Mouse (Mus musculus): ENCODE measurements at regions not wholly inside any gene's neighbourhood (a gene's known extent, or its start where the extent isn't known, plus 50 kb on each side); places are given as distances from the start of the nearest gene placed in this dataset.

DNA sequence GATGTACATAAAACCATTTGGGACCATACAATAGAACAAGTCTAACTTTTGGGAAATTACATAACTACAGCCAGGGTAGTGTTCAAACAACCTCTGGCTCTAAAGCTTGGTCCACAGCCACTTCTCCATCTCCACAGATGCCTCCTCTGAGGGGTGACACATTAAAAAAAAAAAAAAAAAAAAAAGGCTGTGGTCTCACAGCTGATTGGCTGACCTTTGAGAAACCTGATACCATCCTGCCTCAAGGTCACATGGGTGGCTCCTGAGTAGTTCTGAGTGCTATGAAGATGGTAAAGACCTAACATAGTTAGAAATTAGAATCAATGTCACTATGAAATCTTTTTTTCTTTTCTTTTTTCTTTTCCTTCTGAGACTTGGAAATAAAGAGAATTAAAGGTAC is 102.4 kb downstream of the Tmem182 start:
- no peak for ATAC-seq (ENCODE audit: low FRiP score)
- H3K36me3 ChIP-seq (replicated peaks), result no peaks in the 10 kb centered on the region
- no peaks in the 10 kb centered on the region for H3K27me3 ChIP-seq
- H3K4me1 ChIP-seq, result no peaks in the 10 kb centered on the region
- H3K4me3 ChIP-seq (replicated peaks), result no peak overlapping the region
- no peaks in the 10 kb centered on the region for H3K9me3 ChIP-seq
- H3K9ac ChIP-seq, result no peak overlapping the region
- H3K27ac ChIP-seq, result no peak overlapping the region
- H3K4me2 ChIP-seq, result no peak overlapping the region

DNA sequence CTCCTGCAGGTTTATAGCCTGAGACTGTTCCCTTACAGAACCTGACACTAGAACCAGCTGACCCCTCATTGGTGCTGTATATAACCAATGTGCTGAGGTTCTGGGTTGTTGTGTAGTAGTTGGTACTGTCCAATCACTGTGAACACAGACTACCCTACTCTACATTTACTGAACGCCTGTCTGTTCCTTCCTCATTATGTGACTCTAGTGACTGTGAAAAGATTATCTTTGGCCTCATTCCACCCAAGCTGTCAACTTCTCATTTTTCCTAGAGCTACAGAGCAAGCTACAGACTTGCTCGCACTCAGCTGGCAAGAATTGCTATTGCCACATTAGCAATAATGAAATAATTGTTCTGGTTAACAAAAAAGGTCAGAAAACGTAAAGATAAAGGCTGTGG is 108.2 kb downstream of the Tmem182 start:
- no peaks in the 10 kb centered on the region for H3K36me3 ChIP-seq (replicated peaks)
- ATAC-seq (ENCODE audit: low FRiP score), result no peak
- no peaks in the 10 kb centered on the region for H3K9me3 ChIP-seq
- H3K4me2 ChIP-seq, result no peak overlapping the region
- H3K27ac ChIP-seq, result no peak overlapping the region
- 71% methylated on average over 3 of the region's 3 CpGs for WGBS
- H3K27me3 ChIP-seq, result no peaks in the 10 kb centered on the region
- H3K9ac ChIP-seq, result no peak overlapping the region
- H3K4me1 ChIP-seq, result no peaks in the 10 kb centered on the region
- no peak overlapping the region for H3K4me3 ChIP-seq (replicated peaks)

DNA sequence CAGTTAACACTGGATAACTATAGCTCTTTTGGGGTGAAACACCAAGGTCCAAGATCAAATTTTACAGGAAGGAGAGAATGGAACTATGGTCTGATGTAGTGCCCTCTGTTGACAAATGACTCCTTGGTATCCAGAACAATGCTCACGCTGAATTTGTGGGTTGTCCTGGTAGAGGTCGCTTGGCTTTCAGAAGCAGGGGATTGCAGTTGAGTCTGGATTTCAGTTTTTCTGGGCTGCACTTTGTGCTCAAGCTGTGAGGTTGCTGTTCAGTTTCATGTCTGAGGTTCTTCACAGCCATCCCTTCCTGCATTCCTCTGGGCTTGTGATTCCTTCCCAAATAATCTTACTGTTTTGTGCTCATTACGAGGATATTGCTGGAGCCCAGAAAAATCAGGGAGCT is 118.9 kb downstream of the Tmem182 start:
- Histone ChIP-seq H3K9ac (no peak overlapping the region), H3K9me3 (no peaks in the 10 kb centered on the region), H3K4me3 (replicated peaks) (no peak overlapping the region), H3K36me3 (replicated peaks) (no peaks in the 10 kb centered on the region), H3K27me3 (no peaks in the 10 kb centered on the region), H3K4me1 (no peaks in the 10 kb centered on the region; the same call in 1 of the 2 replicates), H3K27ac (no peak overlapping the region), H3K4me2 (no peak overlapping the region)
- ATAC-seq (ENCODE audit: low FRiP score), result no peak
- 79% methylated on average over 3 of the region's 3 CpGs for WGBS

DNA sequence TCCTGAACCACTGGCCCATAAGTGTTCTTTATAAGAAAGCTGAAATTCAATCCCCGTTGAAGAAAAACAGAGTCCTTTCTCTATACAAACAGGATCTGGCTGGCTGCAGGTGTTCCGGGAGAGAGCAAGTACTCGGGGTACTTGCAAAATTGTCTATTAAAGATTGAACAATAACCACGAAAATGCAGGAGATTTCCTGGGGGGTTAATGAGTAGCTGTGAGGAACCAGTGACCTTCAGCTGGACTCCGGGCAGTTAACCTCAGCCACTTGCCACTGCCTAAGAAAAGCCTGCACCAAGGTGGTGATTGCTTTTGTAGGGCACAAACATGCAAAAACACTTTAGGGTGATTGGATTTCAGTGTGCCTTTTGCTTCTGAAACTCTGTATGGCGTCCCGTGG is 119.4 kb downstream of the Tmem182 start:
- WGBS, result 34% methylated on average over 7 of the region's 7 CpGs
- H3K27ac ChIP-seq, result no peak overlapping the region
- no peaks in the 10 kb centered on the region for H3K9me3 ChIP-seq
- H3K27me3 ChIP-seq, result no peaks in the 10 kb centered on the region
- H3K9ac ChIP-seq, result no peak overlapping the region
- ATAC-seq (ENCODE audit: low FRiP score), result no peak
- H3K4me2 ChIP-seq, result no peak overlapping the region
- H3K4me3 ChIP-seq (replicated peaks), result no peak overlapping the region
- no peaks in the 10 kb centered on the region; the same call in 1 of the 2 replicates for H3K4me1 ChIP-seq
- no peaks in the 10 kb centered on the region for H3K36me3 ChIP-seq (replicated peaks)

DNA sequence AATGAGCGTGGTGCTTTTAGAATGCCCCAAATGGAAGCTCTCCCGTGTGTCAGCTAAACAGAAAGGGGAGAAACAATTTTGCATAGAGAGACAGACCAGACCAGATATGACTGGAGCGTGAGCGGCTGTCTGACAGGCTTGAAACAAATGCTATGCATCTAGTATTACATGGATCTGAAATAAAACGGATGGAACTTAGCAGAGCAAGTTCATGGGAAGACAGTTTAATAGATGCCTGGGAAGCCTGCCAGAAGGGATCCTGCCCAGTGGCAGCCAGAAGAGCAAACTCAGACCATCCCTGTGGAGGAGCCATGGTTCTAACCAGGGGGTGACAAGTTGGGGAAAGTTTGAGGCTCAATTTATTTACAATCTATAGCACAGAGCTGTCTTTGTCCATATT is 126.0 kb downstream of the Tmem182 start:
- Histone ChIP-seq H3K4me2 (no peak overlapping the region), H3K9me3 (no peaks in the 10 kb centered on the region), H3K9ac (no peak overlapping the region), H3K4me3 (replicated peaks) (no peak overlapping the region), H3K36me3 (replicated peaks) (no peaks in the 10 kb centered on the region), H3K27me3 (no peaks in the 10 kb centered on the region), H3K27ac (no peak overlapping the region), H3K4me1 (no peaks in the 10 kb centered on the region)
- 82% methylated on average over 5 of the region's 5 CpGs for WGBS
- no peak for ATAC-seq (ENCODE audit: low FRiP score)

DNA sequence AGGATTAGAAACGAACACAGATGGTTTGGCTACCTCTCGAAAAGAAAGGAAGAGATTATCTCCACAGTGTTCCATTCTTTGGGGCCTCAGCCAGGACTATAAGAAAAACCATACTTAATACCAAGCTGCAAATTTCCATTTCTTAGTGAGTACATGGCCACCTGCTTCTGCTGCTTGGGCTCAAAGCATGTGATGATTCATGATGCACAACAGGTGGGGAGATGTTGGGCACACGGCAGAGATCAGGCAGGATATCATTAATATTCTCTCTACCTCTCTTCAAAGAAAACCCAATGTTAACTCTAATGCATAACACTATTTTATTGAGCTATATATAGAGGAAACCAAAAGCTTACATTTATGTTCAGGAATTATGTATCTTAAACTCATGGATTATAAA is 131.3 kb downstream of the Tmem182 start:
- Histone ChIP-seq H3K4me3 (replicated peaks) (no peak overlapping the region), H3K9ac (no peak overlapping the region), H3K9me3 (no peaks in the 10 kb centered on the region), H3K4me2 (no peak overlapping the region), H3K36me3 (replicated peaks) (no peaks in the 10 kb centered on the region), H3K4me1 (no peaks in the 10 kb centered on the region), H3K27ac (no peak overlapping the region), H3K27me3 (no peaks in the 10 kb centered on the region)
- no peak for ATAC-seq (ENCODE audit: low FRiP score)
- WGBS, result 79% methylated on average over 3 of the region's 3 CpGs

DNA sequence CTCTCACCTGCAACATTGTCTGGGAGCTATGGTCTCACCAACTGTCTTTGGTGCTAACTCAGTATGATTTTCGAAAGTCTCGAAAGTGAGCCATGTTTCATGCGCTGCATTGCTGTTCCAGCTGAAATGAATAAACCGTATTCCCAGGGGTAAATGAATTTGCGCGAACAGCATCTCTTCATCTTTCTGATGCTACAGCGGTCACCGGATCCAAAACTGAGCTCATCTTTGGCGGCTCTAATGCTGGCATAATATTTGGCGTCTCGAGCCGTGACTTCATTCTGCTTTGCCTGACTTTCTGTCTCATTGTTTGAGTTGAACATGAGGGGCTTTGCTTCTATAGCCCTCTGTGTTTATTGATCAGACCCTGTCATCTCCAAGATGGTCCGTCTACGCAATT is 137.3 kb downstream of the Tmem182 start:
- no peaks in the 10 kb centered on the region for H3K27me3 ChIP-seq
- H3K4me1 ChIP-seq, result peaks cover 3% of the 10 kb centered on the region; the same call in 1 of the 2 replicates
- no peak overlapping the region for H3K9ac ChIP-seq
- H3K27ac ChIP-seq, result 0 out of 2 replicates have a peak overlapping the region, but pooled peaks have one; percentile 8
- no peaks in the 10 kb centered on the region for H3K9me3 ChIP-seq
- H3K36me3 ChIP-seq (replicated peaks), result no peaks in the 10 kb centered on the region
- H3K4me2 ChIP-seq, result no peak overlapping the region
- WGBS, result 79% methylated on average over 14 of the region's 14 CpGs
- no peak for ATAC-seq (ENCODE audit: low FRiP score)
- H3K4me3 ChIP-seq (replicated peaks), result no peak overlapping the region

DNA sequence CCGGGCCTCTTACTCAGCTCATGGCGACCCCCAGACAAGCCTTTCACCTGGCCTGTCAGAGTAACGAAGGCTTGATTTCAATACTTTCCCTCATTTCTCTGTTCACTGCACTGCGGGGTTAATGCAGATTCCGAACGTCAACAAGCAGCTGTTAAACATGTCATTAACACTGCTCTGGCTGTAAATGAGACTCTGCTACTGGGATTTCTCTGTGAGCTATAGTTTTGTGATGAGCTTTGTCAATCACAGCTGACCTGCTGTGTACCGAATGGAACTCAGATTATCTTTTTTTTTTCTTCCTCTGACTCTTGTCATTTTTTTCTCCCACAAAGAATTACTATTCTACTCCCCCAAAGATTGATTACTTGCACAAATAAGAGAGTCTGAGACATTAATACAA is 137.8 kb downstream of the Tmem182 start:
- H3K9me3 ChIP-seq, result no peaks in the 10 kb centered on the region
- H3K36me3 ChIP-seq (replicated peaks), result no peaks in the 10 kb centered on the region
- no peak for ATAC-seq (ENCODE audit: low FRiP score)

DNA sequence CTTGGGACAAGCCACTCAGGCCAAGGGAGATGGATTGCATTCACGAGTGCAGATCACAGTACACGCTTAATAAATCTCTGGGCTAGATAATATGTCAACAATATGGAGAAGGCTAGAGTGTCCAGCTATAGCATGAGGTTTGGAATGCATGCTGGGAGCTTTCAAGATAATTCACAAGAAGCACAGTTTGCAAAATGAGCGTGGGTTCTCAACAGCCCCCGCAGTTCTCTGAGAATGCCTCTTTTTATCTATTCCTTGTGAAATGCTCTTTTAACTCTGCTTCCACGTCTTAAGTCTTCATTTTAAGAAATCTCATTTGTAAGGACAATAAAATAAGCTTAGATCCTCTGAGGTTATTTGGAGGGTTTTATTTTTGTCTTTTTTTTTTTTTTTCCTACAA is 145.2 kb downstream of the Tmem182 start:
- WGBS, result 88% methylated on average over 5 of the region's 5 CpGs
- H3K9ac ChIP-seq, result no peak overlapping the region

More for the DNA sequence above, 137.8 kb downstream of the Tmem182 start:
- Histone ChIP-seq H3K4me2 (no peak overlapping the region), H3K4me1 (peaks cover 3% of the 10 kb centered on the region; the same call in 1 of the 2 replicates), H3K9ac (no peak overlapping the region), H3K27me3 (no peaks in the 10 kb centered on the region), H3K4me3 (replicated peaks) (no peak overlapping the region), H3K27ac (0 out of 2 replicates have a peak overlapping the region, but pooled peaks have one; percentile 8)
- WGBS, result 26% methylated on average over 7 of the region's 7 CpGs

DNA sequence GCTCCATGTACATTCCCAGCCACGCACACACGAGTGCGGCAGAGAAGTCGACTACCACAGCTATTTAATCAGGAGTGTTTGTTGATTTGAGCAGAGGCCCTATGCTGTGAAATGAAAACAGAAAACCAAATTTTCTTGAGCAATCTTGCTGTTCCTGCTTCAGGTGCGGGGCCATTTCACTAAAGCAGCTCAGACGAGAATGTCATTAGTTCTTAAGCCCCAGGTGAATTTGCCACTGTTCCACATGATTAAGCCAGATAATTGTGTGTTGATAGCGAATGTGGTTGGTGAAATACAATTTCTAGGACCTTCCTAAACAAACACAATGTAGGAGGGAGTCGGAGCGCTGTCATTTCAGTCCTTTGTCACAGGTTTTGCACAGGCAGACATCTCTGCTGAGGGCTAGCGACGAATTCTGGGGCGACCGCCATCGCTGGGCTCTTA is 149.3 kb downstream of the Tmem182 start:
- Histone ChIP-seq H3K27ac (no peak overlapping the region), H3K36me3 (replicated peaks) (no peaks in the 10 kb centered on the region), H3K4me3 (replicated peaks) (no peak overlapping the region), H3K9me3 (no peaks in the 10 kb centered on the region), H3K4me1 (no peaks in the 10 kb centered on the region), H3K9ac (no peak overlapping the region), H3K27me3 (no peaks in the 10 kb centered on the region), H3K4me2 (no peak overlapping the region)
- WGBS, result 79% methylated on average over 14 of the region's 14 CpGs
- no peak for ATAC-seq (ENCODE audit: low FRiP score)

More for the DNA sequence above, 145.2 kb downstream of the Tmem182 start:
- Histone ChIP-seq H3K27me3 (no peaks in the 10 kb centered on the region), H3K36me3 (replicated peaks) (no peaks in the 10 kb centered on the region), H3K4me3 (replicated peaks) (no peak overlapping the region), H3K4me2 (no peak overlapping the region), H3K4me1 (no peaks in the 10 kb centered on the region), H3K9me3 (no peaks in the 10 kb centered on the region), H3K27ac (no peak overlapping the region)
- ATAC-seq (ENCODE audit: low FRiP score), result no peak

DNA sequence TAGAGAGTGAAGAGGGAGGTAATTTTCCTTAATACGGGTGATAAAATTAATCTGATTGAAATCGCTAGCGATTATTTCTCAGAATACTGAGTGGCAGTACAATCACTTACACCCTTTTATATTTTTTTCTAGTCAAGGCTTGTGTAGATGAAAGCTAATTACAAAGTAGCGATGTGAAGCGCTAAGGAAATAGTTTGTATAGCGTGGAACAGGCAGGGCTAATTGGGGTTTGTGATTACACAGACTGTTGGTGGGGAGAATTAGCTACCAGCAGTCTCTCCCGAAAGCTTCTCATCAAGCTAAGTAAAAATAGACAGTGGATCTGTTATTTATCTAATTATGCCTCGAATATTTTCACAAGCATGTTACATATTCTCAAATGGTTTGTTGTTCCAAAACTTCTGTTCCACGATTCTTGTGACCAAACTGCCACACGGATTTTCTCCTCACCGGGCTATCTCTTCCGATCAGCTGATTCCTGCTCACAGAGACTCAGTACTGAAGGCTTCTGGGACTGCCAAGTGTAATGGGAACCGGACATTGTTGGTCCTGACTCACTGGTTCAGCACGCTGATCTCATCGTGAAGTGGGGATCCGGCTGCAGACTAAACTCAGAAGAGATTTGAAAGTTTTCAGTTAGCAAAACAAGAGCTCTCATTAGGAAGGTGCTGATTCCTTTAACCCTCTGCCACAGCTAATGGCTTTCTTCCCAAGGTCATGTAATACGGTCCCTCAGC is 162.5 kb downstream of the Tmem182 start:
- Histone ChIP-seq H3K4me3 (replicated peaks) (no peak overlapping the region), H3K27ac (no peak overlapping the region), H3K9me3 (no peaks in the 10 kb centered on the region), H3K4me1 (peaks cover 5% of the 10 kb centered on the region; the same call in 1 of the 2 replicates), H3K4me2 (peak overlapping the region; percentile 29), H3K27me3 (no peaks in the 10 kb centered on the region), H3K36me3 (replicated peaks) (no peaks in the 10 kb centered on the region), H3K9ac (no peak overlapping the region)
- 36% methylated on average over 17 of the region's 17 CpGs for WGBS
- ATAC-seq (ENCODE audit: low FRiP score), result peak; percentile 69; the same call in 1 of the 2 replicates

DNA sequence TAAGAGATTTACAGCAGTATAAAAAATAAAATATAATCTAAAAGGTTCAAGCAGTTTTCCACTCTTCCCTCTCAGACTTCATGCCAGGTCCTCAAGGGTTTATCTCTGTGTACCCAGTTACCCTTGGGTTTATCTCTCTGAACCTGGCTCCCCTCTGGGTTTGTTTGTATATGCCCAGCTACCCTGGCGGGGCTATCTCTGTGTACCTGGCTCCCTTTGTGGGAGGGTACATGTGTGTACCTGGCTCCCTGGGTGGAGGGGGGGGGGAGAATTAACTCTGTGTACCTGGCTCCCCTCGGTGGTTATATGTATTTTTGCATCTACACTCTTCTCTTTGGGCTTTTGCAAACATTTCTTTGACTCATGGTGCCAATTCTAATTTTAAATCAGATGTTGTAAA is 178.4 kb downstream of the Tmem182 start:
- Histone ChIP-seq H3K9me3 (no peaks in the 10 kb centered on the region), H3K27me3 (0 out of 2 replicates have a peak, but pooled peaks cover 2% of the 10 kb centered on the region), H3K4me2 (no peak overlapping the region), H3K4me3 (replicated peaks) (no peak overlapping the region), H3K36me3 (replicated peaks) (no peaks in the 10 kb centered on the region), H3K4me1 (no peaks in the 10 kb centered on the region), H3K9ac (no peak overlapping the region), H3K27ac (no peak overlapping the region)
- WGBS, result 56% methylated on average over 2 of the region's 2 CpGs
- no peak for ATAC-seq (ENCODE audit: low FRiP score)

DNA sequence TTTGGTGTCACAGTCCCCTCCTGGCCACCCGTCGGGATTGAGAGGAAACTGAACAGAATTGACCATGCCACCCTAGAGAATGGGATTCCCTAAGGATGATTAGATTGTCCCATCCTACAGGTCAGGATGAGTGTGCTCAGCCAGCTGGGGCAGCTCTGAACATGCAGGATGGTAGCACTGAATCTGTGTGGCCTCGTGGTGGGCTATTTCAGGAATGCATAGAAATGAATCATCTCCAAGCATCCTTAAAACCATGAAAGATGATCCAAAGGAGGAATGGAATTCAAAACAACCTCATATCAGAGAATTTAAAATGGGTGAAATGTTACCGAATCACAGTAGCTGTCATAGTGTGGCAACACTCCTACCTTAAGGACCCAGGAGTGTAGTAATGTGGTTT is 187.9 kb downstream of the Tmem182 start:
- no peak overlapping the region for H3K4me3 ChIP-seq (replicated peaks)
- no peaks in the 10 kb centered on the region for H3K4me1 ChIP-seq
- H3K4me2 ChIP-seq, result no peak overlapping the region
- H3K36me3 ChIP-seq (replicated peaks), result no peaks in the 10 kb centered on the region
- no peak overlapping the region for H3K9ac ChIP-seq
- no peak for ATAC-seq (ENCODE audit: low FRiP score)
- H3K9me3 ChIP-seq, result no peaks in the 10 kb centered on the region
- WGBS, result 90% methylated on average over 4 of the region's 4 CpGs
- no peak overlapping the region for H3K27ac ChIP-seq
- no peaks in the 10 kb centered on the region for H3K27me3 ChIP-seq

Measured in forebrain, embryonic 12.5 days (tissue).